Mouse (Mus musculus): ENCODE results near the gene Wfs1. TPM values are rescaled to one million over a fixed set of nuclear protein-coding genes. Genes with fewer than 3 reads are reported as not detected.
"Not testable (repeated sequence)": the region's sequence is repeated elsewhere in the genome, so short reads cannot be mapped to it uniquely, and the experiment has no call there.

Wfs1 gene
- total RNA-seq (2021) = 100 to 1,000 TPM in 1 of 2 experiments, 10 to 100 TPM in 1; 28.0 to 133 TPM
- long read RNA-seq, experiment 1, transcript Wfs1-201 (8 exons, 3,787 nt) = major isoform, 47 of 58 reads
- long read RNA-seq, experiment 1, partial matches to known transcripts = 7 of 58 reads
- long read RNA-seq, experiment 1, other reads (novel, unspliced or antisense) = 4 of 58 reads
- long read RNA-seq, experiment 2, transcript Wfs1-201 (8 exons, 3,787 nt) = major isoform, 98 of 247 reads
- long read RNA-seq, experiment 2, partial matches to known transcripts = 38 of 247 reads
- long read RNA-seq, experiment 2, other reads (novel, unspliced or antisense) = 111 of 247 reads

DNA sequence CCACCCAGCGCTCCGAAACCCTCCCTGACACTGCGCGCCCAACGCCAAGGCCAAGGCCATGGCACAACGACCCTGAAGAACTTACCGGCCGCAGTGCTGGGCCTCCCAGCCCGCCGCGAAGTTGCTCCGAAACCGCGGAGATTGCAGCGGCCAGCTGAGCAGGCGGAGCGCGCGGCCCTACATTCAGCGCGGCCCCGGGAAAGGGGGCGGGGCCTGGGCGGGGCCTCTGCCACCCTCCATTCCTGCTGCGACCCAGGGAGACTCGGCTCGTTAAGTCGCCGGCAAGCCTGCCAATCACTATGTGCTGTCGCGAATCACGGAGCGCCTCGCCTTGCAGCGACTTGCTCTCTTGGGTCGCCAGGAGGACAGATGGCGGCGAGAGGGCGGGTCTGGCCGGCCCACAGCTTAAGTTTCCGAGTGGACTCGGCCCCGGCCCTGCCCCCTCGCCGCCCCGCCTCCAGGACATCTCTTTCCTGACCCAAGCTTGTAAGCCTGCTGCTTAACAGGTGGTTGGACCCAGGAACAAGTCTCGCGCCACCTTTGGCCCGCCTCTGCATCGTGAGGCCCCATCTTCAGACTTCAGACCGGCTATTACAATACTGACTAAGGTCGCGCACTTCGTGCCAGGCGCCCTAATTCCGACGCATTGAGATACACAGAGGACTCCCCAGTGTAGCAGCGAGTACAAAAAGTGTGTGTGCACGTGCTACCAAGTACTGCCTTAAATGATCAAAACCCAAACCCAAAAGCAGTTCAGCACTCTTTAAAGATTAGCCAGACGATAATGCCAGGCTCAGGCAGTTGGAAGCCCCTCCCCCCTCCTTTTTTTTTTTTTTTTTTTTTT lies at the start of gene Wfs1:
Wfs1 (minus strand) TSS at position 425 of the 844 bp plus-strand sequence.
- DNase-seq (ENCODE audit: low spot score in 2 of 2) = peak; percentile 94

DNA sequence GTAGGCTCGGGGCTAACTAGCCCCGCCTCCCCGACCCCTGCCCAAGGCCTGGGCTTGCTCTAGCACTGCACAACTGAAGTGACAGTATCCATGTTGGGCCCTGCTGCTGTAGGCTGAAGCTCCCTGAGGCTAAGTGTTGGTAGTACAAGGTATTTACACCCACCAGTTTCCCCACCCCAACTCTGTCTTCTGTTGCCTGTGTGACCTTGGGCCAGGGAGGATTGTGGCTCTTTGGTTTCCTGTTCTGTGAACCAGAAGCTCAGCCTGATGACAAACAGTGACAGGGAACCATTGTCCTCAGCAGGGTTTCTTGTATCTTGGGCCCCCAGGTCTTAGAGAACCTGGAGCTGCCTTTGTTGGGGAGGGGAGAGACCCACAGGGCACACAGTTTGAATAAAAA lies 47.9 kb upstream of the Wfs1 start:
- no peak for DNase-seq (ENCODE audit: low spot score in 2 of 2)

DNA sequence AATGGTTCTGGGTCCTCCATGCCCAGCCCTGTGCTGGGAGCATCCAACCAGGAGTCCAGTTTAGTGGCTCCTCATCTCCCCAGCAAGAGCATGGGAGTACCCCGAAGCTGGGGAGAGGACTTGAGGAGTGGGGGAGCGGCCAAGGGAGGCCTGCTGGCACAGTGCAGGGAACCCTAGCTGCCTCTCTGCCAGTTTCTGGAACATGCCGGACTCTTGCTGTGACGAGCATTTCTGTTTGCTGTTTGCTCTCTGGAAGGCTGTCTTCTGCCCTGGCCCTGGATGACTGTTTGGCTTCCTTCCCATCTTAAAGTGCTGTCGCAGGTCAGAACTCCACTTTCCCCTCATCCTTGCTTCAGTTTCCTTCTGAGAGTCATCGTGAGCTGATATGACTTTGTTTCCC lies 46.9 kb upstream of the Wfs1 start:
- no peak for DNase-seq (ENCODE audit: low spot score in 2 of 2)

DNA sequence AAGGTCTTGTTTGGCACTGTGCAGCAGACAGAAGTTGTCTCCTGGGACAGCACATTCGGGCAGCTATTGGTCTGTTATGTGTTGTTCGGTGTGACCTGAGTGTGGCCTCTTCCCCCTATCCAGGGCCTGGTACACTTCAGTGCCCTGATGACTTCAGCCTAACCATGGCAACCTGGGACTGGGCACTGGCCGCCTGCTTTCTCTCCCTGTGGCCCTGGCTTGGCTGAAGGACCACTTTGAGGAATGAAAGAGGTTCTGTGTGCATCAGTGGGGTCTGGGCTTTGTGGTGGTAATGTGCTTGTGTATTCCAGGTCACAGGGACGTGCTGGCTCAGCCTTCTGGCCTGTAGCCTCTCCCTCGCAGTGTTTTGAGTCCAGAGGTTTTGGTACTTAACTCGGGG lies 46.2 kb upstream of the Wfs1 start:
- DNase-seq (ENCODE audit: low spot score in 2 of 2) = no peak

DNA sequence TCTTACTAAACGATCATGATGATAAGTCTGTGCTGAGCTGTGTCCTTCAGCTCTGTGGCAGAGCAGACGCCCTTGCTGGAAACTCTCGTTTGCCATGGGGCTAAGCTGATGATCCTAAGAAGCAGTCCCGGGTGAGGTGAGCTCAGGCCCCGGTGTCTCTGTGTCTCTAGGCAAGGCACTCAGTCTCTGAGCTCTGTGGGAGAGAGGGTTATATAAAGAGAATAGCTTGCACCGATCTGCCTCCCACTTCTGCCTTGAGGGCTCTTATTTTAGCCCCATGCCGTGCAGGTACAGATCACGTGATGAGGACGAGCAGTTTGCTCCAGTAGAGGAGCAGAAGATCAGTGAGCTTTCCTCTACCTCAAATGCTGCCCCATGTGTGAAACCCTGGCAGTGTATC lies 41.7 kb upstream of the Wfs1 start:
- DNase-seq (ENCODE audit: low spot score in 2 of 2) = no peak

DNA sequence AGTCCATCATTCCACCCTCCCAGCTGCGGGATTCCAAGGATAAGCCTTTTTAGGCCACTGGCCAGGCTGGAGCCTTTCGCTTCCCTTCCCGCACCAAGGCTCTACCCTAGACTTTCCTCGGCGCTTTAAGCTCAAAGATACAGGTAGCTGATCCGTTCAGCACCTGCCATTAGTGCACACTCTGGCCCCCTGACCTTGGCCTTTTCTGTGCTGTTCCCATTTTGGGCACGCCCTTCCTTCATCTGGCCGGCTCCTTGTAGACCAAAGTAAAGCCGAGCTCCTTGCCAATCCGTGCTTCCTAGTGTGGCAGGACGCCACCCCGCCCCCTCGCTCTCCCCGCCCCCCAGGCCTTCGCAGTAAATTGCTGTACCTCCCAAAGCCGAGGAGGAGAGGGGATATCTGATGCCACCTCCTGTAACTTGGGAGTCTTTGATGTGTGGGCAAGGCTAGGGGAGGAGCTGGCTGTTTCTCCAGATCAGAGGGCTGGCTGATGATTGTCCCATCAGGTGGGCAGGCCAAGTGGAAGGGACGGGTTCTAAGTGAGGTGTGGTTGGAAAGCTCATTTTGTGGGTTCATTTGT lies 40.4 kb upstream of the Wfs1 start:
- peak in 1 of 2 experiments; percentile 10 for DNase-seq (ENCODE audit: low spot score in 2 of 2)

DNA sequence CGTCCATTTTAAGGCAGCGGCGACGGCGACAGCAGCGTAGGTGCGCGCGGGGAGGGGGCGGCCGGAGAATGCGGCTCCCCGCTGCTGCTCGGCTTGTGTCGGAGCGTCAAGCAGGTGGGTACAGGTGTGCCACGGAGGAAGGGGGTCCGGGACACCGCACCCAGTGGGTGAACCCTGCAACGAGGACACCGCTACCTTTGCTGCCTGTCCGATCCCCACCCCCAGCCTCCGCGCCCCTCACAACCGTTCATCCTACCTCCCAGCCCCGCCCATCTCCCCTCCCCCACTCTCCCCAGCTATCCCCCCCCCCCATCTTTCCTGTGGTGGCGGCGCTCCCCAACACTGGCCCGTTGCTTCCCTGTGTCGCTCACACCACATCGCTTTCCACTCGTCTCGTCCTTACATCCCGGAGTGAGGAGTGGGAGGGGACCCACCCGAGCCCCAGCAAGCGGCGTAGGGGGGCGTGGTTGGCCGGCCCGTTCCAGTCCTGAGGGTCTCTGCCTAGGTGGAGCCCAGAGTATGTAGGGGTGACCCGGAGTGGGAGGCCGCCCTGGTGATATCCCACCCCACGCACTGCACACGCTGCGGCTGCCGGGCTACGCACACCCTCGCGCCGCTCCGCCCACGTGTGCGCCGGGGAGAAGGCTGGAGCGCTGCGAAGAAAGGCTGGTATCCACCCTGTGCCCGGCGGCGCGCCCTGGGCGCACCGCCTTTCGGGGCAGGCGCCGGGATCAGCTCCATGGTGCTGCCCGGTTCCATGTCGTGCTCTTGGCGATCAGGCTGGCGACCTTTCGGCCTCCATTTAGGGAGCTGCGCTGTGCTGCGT lies 39.7 kb upstream of the Wfs1 start:
- peak; percentile 30 to 31 for DNase-seq (ENCODE audit: low spot score in 2 of 2)

DNA sequence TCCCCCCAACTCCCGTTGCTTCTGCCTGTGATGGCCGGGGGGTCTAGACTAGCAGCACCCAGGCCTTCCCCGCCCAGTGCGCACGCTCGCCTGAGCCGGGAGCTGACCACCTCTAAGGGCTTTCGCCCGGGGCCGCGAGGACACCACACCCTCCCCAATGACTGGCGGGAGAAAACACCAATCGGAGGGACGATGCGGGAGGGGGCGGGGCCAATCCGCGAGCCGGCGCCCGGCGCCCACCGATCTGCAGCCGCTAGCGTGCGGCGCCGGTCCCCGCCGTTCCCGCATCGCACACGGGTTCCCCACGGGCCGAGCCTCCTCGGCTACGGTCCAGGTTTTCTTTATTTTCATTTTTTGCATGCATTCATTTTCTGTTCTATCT lies 39.1 kb upstream of the Wfs1 start:
- peak; percentile 79 to 82 for DNase-seq (ENCODE audit: low spot score in 2 of 2)

DNA sequence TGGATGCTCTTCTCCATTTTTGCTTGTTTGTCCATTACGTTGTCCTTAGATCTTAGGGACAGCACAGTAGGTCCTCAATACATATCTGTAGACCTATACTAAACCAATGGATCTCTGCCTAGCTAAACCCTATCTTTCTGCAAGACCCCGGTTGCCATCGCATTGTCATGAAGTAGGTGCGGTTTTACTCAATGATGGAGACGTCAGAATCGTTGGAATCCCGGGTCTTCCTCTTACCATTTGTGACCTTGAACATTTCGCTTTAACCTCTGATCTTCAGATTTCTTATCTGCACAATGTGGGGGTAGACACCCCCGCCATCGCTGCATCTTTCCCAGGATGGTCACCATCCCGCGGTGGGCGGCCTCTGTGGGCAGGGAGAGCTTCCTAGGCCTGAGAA lies 38.7 kb upstream of the Wfs1 start:
- DNase-seq (ENCODE audit: low spot score in 2 of 2) = no peak

DNA sequence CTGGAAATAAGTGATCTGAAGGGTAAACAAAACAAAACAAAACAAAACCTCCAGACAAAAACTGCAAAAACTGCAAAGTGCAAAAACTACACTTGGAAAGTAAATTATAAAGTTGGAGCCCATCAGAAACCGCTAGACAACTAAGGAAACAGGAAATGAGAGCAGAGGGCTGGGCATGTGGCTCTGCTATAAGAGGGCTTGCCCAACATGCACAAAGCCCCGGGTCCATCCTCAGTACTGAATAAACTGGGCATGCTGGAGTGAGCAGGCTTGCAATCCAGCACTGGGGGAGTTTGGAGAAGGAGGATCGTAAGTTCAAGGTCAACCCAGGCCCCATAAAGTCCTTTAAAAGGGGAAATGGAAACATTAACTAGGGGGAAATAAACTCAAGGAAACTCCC lies 28.2 kb upstream of the Wfs1 start:
- DNase-seq (ENCODE audit: low spot score in 2 of 2) = no peak

DNA sequence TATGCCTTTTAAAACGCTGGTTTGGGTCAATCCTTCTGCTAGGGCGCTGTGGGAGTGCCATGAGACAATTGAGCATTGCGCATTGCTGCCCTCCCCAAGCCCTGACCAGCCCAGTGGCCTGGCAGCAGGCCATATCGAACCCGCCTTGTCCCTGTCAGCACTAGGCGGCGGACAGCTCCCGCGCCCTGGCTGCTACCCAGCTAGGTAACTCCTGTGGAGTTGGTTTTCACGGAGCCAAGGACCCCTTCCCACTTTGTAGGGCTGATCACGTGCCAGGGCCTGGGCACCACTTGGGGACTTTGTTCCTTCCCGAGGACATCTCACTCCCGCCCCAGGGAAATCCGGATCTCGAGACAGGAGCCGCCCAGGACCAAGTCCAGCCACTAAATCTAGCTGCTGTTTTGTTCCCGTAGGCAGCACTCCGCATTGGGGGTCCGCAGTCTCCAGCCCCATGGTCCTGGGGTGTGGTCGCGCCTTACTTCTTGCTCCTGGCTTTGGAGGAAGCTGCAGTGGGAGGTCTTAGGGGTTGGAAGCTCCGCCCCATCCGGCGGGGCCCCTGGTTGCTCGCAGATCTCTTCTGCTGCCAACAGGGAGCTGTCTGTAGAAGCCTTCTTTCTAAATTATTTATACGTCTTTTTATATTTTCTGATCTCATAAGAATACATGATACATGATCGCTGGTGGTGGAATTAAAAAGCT lies 26.8 kb upstream of the Wfs1 start:
- DNase-seq (ENCODE audit: low spot score in 2 of 2) = peak; percentile 35 to 50

DNA sequence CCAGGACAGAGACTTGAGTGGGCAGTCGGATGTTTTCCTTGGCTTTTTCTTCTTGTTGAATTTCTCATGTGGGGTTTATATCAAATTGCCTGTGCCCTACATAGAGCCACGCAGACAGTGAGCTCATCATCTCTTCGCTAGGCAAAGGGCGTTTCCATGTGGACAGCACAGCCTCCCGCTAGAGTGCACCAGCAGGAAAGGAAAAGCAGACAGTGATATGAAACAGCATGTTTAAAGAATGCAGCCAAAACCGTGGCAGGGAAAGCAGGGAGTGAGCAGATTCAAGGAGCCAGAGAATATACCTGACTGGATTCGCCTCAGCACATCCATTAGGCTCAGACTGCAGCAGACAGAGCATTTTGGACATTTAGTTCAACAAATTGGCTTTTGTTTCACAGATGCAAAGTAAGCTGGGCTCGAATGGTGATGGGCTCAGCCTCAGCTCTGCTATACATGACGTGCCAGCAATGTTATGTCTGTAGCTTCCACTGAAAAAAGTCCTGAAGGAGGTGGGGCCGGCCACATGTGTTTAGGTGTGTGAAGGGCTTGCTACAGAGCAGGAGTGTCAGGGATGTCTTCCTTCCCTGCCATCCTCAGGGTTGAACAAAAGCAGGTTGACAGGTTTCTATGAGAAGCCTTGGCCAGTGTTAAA lies 21.8 kb upstream of the Wfs1 start:
- DNase-seq (ENCODE audit: low spot score in 2 of 2) = no peak

DNA sequence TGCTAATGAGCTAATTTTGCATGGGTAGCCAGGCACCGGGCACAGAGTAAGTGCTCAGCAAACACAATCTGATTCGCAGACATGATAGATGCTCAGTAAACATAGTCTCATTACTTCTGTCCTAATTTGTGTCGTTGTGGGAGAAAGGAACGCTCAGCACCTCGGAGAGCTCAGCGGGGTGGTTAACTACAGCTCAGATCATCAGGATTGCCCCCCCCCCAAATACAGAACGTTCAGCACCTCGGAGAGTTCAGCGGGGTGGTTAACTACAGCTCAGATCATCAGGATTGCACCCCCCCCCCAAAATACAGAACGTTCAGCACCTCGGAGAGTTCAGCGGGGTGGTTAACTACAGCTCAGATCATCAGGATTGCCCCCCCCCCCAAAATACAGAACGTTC lies 20.8 kb upstream of the Wfs1 start:
- not testable (repeated sequence) for DNase-seq (ENCODE audit: low spot score in 2 of 2)

DNA sequence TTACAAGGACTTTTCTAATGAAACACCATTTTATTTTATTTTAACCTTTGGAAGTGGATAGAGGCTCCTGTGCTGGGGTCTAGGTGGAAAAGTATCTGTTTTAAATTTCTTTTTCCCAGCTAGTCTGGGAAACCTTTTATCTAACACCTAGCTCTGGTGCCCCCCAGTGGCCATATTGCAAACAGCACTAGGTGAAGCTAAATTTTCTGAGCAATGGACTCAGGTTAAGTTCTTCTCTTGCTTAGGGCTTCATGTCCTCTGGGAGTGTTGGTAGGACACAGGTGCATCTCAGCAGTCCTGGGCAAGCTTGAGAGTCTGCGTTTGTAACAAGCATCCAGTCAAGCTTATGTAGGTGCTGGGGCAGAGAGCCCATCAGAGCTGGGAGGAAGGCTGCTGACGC lies 13.0 kb upstream of the Wfs1 start:
- peak; percentile 76 to 79 for DNase-seq (ENCODE audit: low spot score in 2 of 2)

DNA sequence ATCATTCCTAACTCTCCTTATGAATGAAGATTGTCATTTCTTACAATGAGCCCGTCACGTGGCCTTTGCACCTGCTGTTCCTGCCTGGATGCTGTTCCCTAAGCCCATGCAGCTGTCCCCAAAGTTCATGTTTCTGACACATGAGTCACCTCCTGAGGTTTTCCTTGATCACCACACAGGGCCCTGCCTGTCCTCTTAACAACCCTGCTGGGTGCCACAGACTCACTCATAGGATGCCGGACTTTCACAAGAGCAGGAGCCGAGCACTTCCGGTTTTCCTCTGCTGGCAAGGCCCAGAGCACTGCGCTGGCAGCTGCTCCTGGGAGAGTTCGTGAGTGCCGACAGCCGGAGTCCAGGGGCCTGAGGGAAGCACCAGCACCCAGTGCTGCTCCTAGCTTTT lies 12.0 kb upstream of the Wfs1 start:
- DNase-seq (ENCODE audit: low spot score in 2 of 2) = no peak

DNA sequence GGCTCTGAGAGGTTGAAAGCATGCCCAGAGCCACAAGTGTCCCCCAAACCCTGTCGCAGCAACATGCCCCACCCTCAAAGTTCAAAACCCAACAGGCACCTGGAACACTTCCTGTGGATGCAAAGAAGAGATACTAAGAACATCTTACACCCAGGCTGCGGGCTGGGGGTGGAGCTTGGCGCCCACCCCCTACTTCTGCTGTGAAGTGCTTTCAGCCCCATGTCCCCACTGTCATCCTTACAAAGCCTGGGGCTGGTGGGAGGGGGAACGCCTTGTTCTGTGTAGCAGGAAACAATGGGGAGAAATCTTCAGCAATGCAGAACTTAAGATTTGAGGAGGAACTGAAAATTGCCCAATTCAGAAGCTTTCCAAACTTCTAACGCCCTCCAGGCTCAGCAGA lies 9.0 kb upstream of the Wfs1 start:
- no peak for DNase-seq (ENCODE audit: low spot score in 2 of 2)

DNA sequence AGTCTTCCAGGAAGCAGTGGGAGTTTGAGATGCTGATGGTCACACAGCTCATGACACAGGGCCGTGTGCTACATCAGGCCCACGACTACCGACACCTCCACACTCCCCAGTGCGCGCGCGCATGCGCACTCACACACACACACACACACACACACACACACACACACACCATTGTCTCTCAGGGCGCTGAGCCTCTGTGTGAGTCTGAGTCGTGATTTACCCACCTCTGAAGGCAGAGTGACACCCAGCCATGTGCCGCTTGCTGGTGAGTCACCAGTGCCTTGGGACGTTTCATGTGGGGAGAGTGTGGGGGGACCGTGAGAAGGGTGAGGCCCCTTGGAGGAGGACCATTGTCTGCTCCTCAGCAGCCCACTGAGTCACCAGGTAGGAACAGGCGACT lies 7.4 kb upstream of the Wfs1 start:
- no peak for DNase-seq (ENCODE audit: low spot score in 2 of 2)

DNA sequence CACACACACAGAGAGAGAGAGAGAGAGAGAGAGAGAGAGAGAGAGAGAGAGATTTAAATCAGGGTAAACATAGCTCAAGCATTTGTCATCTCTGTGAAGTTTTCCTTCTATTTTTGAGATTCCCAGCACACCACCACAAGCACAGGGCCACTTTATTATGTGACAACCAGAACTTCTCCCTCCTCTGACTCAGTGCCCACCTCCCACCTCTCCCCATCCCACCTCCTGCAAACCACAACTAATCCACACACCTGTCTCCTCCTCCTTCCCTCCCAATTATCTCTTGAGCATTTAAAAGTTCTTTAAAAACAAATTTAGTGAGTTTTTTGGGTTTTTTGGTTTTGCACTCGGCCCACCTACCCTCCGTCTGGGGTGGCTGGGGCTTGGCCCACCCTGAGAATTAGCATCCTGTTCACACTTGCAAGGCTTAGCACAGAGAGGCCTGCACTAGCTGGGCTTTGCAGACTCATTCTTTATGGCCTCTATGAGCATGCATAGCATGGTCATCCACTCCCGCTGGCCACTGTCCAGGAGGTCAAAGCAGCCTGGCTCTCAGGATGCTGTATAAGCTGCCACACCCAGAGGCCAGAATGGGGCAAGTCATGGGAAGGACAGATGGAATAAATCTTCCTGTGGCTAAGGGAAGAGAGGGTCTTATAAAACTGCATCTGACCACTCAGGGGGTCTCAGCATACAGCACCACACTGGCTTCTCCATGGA lies 1.8 kb upstream of the Wfs1 start:
- no peak for DNase-seq (ENCODE audit: low spot score in 2 of 2)

DNA sequence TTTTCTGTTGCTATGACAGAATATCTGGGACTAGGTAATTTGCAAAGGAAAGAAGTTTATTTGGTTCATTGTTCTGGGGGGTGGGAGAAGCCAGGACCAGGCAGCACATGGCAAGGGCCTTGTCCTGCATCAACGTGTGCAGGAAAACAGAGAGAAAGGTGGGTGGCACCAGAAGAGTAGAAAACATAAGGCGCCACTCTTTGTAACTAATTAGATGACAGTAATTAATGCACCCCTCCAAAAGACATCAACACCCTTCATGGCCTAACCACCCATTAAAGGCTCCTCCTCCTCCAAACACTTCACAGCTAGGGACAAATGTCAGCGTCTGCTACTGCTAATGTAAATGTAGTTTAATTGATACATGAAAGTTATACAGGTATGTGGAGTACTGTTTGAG lies 1.2 kb upstream of the Wfs1 start:
- no peak for DNase-seq (ENCODE audit: low spot score in 2 of 2)

DNA sequence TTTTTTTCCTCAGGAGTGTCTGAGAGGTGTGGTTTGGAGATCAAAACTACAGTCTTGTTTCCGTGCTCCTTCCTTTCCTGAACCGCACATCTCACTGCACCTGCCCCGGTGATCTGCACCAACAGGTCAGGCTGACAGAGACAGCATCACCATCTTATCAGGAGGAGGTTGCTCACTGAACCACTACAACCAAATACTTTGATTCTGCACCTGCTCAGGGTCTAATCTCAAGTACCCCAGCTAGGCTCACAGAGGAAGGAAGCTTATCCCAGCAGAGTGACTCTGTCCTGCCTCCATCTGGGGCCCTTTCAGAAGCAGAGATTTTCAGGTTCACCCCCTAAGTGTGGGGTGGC lies 596 bp upstream of the Wfs1 start:
- DNase-seq (ENCODE audit: low spot score in 2 of 2) = no peak
